Mouse (Mus musculus): ENCODE measurements around the gene Rgs4. TPM values are rescaled to one million over a fixed set of nuclear protein-coding genes. Genes with fewer than 3 reads are reported as not detected.

Gene Rgs4
- 0.26 and 0.39 TPM in 2 replicates for polyA plus RNA-seq (2011; ENCODE audit: insufficient read depth, insufficient read length, low read depth, missing spikeins)

DNA sequence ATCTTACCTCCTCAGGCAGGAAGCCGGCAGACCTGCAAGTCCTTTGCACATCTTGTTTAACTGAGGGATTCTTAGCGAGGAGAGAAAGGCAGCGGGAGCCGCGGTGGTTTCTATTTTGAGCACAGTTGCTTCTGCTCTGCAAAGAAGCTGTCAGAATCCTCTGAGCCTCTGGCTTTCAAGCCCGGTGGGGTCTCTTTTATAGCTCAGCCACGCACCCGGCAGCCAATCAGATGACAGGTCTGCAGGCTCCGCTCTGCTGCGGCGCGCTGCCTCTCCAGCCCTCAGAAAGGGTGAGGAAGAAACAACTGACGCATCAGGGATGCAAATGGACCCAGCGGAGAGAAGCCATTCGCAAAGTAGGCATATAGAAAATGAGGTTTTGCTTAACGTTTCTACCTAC is at the start of gene Rgs4:
TSS of gene Rgs4 (minus strand) at position 170 of the 400 bp plus-strand sequence.
- Histone ChIP-seq H3K4me1 (ENCODE audit: control insufficient read depth, insufficient read depth, low read length) (no peaks in the 10 kb centered on the region), H3K9ac (ENCODE audit: low read depth, poor library complexity, severe bottlenecking) (no peak within 1 kb of the TSS), H3K36me3 (ENCODE audit: control insufficient read depth, insufficient read depth, low read length, poor library complexity, severe bottlenecking) (no peaks in the 10 kb centered on the region), H3K27me3 (ENCODE audit: control insufficient read depth, insufficient read depth, low read length, poor library complexity, severe bottlenecking) (no peaks in the 10 kb centered on the region), H3K9me3 (replicated peaks; ENCODE audit: control insufficient read depth, insufficient read depth, low read length, poor library complexity, severe bottlenecking) (no peaks in the 10 kb centered on the region), H3K4me3 (ENCODE audit: low read depth, low read length) (no peak within 1 kb of the TSS), H3K27ac (ENCODE audit: insufficient read depth, low read length) (no peak within 1 kb of the TSS)
- TF ChIP-seq EP300 (IDR thresholded peaks at IDR 0.05; ENCODE audit: insufficient read depth, low read depth, low read length): no peak
- no peak for TF ChIP-seq CTCF (IDR thresholded peaks at IDR 0.05; ENCODE audit: low read depth, low read length)
- TF ChIP-seq POLR2A (IDR thresholded peaks at IDR 0.05; ENCODE audit: insufficient read depth, low read length): no peak

DNA sequence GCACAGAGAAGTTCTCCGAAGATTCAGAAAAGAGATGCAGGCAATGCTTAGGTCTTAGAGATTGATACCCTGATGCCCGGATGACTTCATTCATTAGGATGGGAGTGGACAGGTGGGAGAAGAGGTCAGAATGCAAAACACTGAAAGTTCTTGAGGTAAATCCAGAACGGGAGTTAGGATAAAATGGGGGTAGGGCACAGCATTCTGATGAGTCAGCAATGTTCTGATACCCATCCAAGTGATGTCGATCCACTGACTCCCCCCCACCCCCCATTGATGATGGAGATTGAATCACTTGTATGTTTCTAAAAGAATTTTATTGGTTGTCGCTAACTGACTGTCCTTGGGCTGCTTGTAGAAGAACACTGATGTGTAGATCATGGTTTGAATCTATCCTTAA is 45.0 kb upstream of the Rgs4 start:
- H3K9ac ChIP-seq (ENCODE audit: low read depth, poor library complexity, severe bottlenecking): no peak overlapping the region
- H3K4me3 ChIP-seq (ENCODE audit: low read depth, low read length): no peak overlapping the region
- no peaks in the 10 kb centered on the region for H3K27me3 ChIP-seq (ENCODE audit: control insufficient read depth, insufficient read depth, low read length, poor library complexity, severe bottlenecking)
- H3K36me3 ChIP-seq (ENCODE audit: control insufficient read depth, insufficient read depth, low read length, poor library complexity, severe bottlenecking): no peaks in the 10 kb centered on the region
- no peaks in the 10 kb centered on the region for H3K4me1 ChIP-seq (ENCODE audit: control insufficient read depth, insufficient read depth, low read length)
- H3K27ac ChIP-seq (ENCODE audit: insufficient read depth, low read length): no peak overlapping the region
- no peak for TF ChIP-seq EP300 (IDR thresholded peaks at IDR 0.05; ENCODE audit: insufficient read depth, low read depth, low read length)
- no peak for TF ChIP-seq CTCF (IDR thresholded peaks at IDR 0.05; ENCODE audit: low read depth, low read length)
- TF ChIP-seq POLR2A (IDR thresholded peaks at IDR 0.05; ENCODE audit: insufficient read depth, low read length): no peak
- no peaks in the 10 kb centered on the region for H3K9me3 ChIP-seq (replicated peaks; ENCODE audit: control insufficient read depth, insufficient read depth, low read length, poor library complexity, severe bottlenecking)

DNA sequence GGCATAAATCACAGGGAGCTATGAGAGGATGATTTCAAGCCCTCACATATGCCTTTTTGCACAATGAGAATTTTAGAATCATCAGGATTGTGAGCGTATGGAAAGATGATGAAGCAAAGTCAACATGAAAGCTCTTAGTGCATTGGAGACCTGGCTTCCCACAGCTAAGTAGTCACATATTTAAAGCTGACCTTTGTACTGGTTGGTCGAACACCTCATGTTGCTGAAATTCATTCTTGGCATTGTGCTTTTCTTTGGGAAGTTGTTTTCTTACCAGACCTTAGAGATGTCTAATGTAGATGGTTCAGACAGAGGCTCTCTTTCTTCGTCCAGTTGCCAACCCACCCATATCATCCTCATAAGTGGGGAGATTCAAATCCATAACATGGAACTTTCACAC is 38.5 kb upstream of the Rgs4 start:
- Histone ChIP-seq H3K4me3 (ENCODE audit: low read depth, low read length) (no peak overlapping the region), H3K27ac (ENCODE audit: insufficient read depth, low read length) (no peak overlapping the region), H3K27me3 (ENCODE audit: control insufficient read depth, insufficient read depth, low read length, poor library complexity, severe bottlenecking) (no peaks in the 10 kb centered on the region), H3K36me3 (ENCODE audit: control insufficient read depth, insufficient read depth, low read length, poor library complexity, severe bottlenecking) (no peaks in the 10 kb centered on the region), H3K4me1 (ENCODE audit: control insufficient read depth, insufficient read depth, low read length) (no peaks in the 10 kb centered on the region), H3K9ac (ENCODE audit: low read depth, poor library complexity, severe bottlenecking) (no peak overlapping the region), H3K9me3 (replicated peaks; ENCODE audit: control insufficient read depth, insufficient read depth, low read length, poor library complexity, severe bottlenecking) (no peaks in the 10 kb centered on the region)
- TF ChIP-seq CTCF (IDR thresholded peaks at IDR 0.05; ENCODE audit: low read depth, low read length) (no peak), EP300 (IDR thresholded peaks at IDR 0.05; ENCODE audit: insufficient read depth, low read depth, low read length) (no peak), POLR2A (IDR thresholded peaks at IDR 0.05; ENCODE audit: insufficient read depth, low read length) (no peak)

DNA sequence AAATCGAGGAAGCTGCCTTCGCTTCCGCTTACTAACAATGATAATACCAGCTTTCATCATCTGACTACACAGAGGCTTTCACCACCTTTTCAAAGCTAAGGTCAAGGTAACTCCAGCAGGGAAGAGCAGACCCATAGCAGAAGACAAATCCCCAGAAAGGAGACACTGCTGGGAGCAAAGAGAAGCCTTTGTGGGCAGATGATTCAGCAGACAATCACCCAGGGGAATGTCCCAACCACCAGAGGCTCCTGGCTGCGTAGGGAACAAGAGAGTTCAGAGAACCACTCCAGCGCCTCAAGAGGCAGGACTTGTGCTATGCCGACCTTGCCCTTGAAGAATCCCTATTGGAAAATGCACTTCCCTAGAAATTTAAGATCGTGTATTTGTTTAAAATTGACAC is 29.1 kb upstream of the Rgs4 start:
- Histone ChIP-seq H3K36me3 (ENCODE audit: control insufficient read depth, insufficient read depth, low read length, poor library complexity, severe bottlenecking) (no peaks in the 10 kb centered on the region), H3K9ac (ENCODE audit: low read depth, poor library complexity, severe bottlenecking) (no peak overlapping the region), H3K27ac (ENCODE audit: insufficient read depth, low read length) (no peak overlapping the region), H3K4me1 (ENCODE audit: control insufficient read depth, insufficient read depth, low read length) (no peaks in the 10 kb centered on the region), H3K27me3 (ENCODE audit: control insufficient read depth, insufficient read depth, low read length, poor library complexity, severe bottlenecking) (no peaks in the 10 kb centered on the region), H3K9me3 (replicated peaks; ENCODE audit: control insufficient read depth, insufficient read depth, low read length, poor library complexity, severe bottlenecking) (no peaks in the 10 kb centered on the region), H3K4me3 (ENCODE audit: low read depth, low read length) (no peak overlapping the region)
- TF ChIP-seq CTCF (IDR thresholded peaks at IDR 0.05; ENCODE audit: low read depth, low read length): no peak
- no peak for TF ChIP-seq POLR2A (IDR thresholded peaks at IDR 0.05; ENCODE audit: insufficient read depth, low read length)
- no peak for TF ChIP-seq EP300 (IDR thresholded peaks at IDR 0.05; ENCODE audit: insufficient read depth, low read depth, low read length)

DNA sequence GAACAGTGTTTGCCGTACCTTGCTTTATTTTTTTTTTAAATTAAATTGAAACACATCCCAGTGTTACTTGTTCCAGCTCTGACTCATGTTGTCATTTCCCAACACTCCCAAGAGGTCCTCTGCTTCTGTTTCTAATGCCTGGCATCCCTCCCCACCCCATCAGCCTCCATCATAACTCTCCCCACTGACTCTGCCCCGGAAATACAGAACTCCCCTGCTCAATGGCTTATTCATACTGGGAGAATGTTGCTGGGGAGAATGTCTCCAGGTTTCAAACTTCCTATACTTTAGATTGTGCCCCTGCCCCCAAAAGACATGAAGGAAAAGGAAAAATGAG is 17.1 kb upstream of the Rgs4 start:
- H3K4me3 ChIP-seq (ENCODE audit: low read depth, low read length): no peak overlapping the region
- TF ChIP-seq CTCF (IDR thresholded peaks at IDR 0.05; ENCODE audit: low read depth, low read length): no peak
- TF ChIP-seq POLR2A (IDR thresholded peaks at IDR 0.05; ENCODE audit: insufficient read depth, low read length): no peak
- TF ChIP-seq EP300 (IDR thresholded peaks at IDR 0.05; ENCODE audit: insufficient read depth, low read depth, low read length): no peak
- no peaks in the 10 kb centered on the region for H3K9me3 ChIP-seq (replicated peaks; ENCODE audit: control insufficient read depth, insufficient read depth, low read length, poor library complexity, severe bottlenecking)
- no peaks in the 10 kb centered on the region for H3K36me3 ChIP-seq (ENCODE audit: control insufficient read depth, insufficient read depth, low read length, poor library complexity, severe bottlenecking)
- no peak overlapping the region for H3K27ac ChIP-seq (ENCODE audit: insufficient read depth, low read length)
- H3K4me1 ChIP-seq (ENCODE audit: control insufficient read depth, insufficient read depth, low read length): no peaks in the 10 kb centered on the region
- H3K9ac ChIP-seq (ENCODE audit: low read depth, poor library complexity, severe bottlenecking): no peak overlapping the region
- no peaks in the 10 kb centered on the region for H3K27me3 ChIP-seq (ENCODE audit: control insufficient read depth, insufficient read depth, low read length, poor library complexity, severe bottlenecking)

DNA sequence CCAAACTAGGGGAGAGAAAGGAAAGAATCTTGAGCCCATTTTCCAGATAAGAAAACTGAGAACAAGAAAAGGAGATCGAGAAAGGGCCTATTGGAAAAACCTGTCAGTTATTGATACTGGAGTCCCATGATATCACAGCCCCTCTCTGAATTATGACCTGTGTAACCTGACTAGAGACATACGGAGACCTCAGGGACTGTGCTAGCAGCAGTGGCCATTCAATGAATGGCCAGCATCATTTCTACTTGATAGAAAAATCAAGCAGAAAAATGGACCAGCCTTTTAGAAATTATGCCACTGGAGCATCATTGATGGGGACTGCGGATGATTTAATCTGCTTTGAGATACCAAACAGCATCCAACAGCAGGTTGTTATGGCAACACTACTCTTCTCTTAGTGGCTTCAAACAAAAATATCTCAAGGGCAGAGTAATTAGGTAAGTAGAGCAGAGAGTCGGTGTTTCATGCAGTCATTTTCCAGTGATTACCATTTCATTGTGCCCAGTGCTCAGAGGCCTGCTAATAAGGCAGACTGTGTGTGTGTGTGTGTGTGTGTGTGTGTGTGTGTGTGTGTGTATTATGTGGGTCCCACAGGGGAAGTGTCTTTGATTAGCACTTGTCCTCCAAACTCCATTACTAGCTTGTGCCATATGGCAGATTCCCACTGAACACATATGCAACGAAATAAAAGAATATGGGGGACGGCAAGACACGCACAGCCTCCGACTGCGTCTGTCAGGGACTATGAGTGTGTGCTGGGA is 16.6 kb upstream of the Rgs4 start:
- Histone ChIP-seq H3K27ac (ENCODE audit: insufficient read depth, low read length) (no peak overlapping the region), H3K9me3 (replicated peaks; ENCODE audit: control insufficient read depth, insufficient read depth, low read length, poor library complexity, severe bottlenecking) (no peaks in the 10 kb centered on the region), H3K4me1 (ENCODE audit: control insufficient read depth, insufficient read depth, low read length) (no peaks in the 10 kb centered on the region), H3K36me3 (ENCODE audit: control insufficient read depth, insufficient read depth, low read length, poor library complexity, severe bottlenecking) (no peaks in the 10 kb centered on the region), H3K27me3 (ENCODE audit: control insufficient read depth, insufficient read depth, low read length, poor library complexity, severe bottlenecking) (no peaks in the 10 kb centered on the region), H3K9ac (ENCODE audit: low read depth, poor library complexity, severe bottlenecking) (no peak overlapping the region), H3K4me3 (ENCODE audit: low read depth, low read length) (no peak overlapping the region)
- no peak for TF ChIP-seq CTCF (IDR thresholded peaks at IDR 0.05; ENCODE audit: low read depth, low read length)
- TF ChIP-seq EP300 (IDR thresholded peaks at IDR 0.05; ENCODE audit: insufficient read depth, low read depth, low read length): no peak
- no peak for TF ChIP-seq POLR2A (IDR thresholded peaks at IDR 0.05; ENCODE audit: insufficient read depth, low read length)

Measured in ES-Bruce4 (cell line).